Mouse (Mus musculus) embryonic facial prominence, embryonic 14.5 days (tissue): Measurements from ENCODE around the gene Cdc5l. TPM values are rescaled to one million over a fixed set of nuclear protein-coding genes. Genes with fewer than 3 reads are reported as not detected.
"Not testable (repeated sequence)": the region's sequence is repeated elsewhere in the genome, so short reads cannot be mapped to it uniquely, and the experiment has no call there.

ENCODE experiments used
- ATAC-seq: fragments of 200-750 bp; cut with Nextera tagmentation; 2 replicates; pipeline ENCODE4 v1.8.0; 2017; ENCODE audit warnings: low read depth, moderate number of reproducible peaks, moderate TSS enrichment
- DNase-seq: peaks from one replicate; pipeline ENCODE4 v3.0.0-alpha.2; 2015; ENCODE audit warnings: low spot score
- H3K27ac ChIP-seq: fragments of 300-500 bp; sonication (generic); replicated peaks from 2 replicates; pipeline ENCODE4 v1.5.1; 2014; ENCODE audit warnings: low read depth, mild to moderate bottlenecking, low read length, moderate library complexity
- H3K27me3 ChIP-seq: fragments of 300-500 bp; sonication (generic); replicated peaks from 2 replicates; pipeline ENCODE4 v1.6.1; 2014; ENCODE audit warnings: low read length; ENCODE audit not compliant: control insufficient read depth, insufficient read depth
- H3K36me3 ChIP-seq: fragments of 300-500 bp; sonication (generic); 2 replicates; pipeline ENCODE4 v1.6.1; 2014; ENCODE audit warnings: low read length, mixed read lengths; ENCODE audit not compliant: control insufficient read depth, insufficient read depth
- H3K4me1 ChIP-seq: fragments of 300-500 bp; sonication (generic); 2 replicates; pipeline ENCODE4 v1.6.1; 2014; ENCODE audit warnings: antibody characterized with exemption, low read length; ENCODE audit not compliant: control insufficient read depth, insufficient read depth
- H3K4me2 ChIP-seq: fragments of 300-500 bp; sonication (generic); 2 replicates; pipeline ENCODE4 v1.6.1; 2014; ENCODE audit warnings: low read depth, mild to moderate bottlenecking, low read length, moderate library complexity, mixed read lengths
- H3K4me3 ChIP-seq: fragments of 300-500 bp; sonication (generic); 2 replicates; pipeline ENCODE4 v1.5.1; 2014; ENCODE audit warnings: low read depth, mild to moderate bottlenecking, low read length
- H3K9ac ChIP-seq: fragments of 300-500 bp; sonication (generic); 2 replicates; pipeline ENCODE4 v1.6.1; 2014; ENCODE audit warnings: low read depth, mild to moderate bottlenecking, low read length, moderate library complexity, mixed read lengths
- H3K9me3 ChIP-seq: fragments of 300-500 bp; sonication (generic); 2 replicates; pipeline ENCODE4 v1.6.1; 2016; ENCODE audit warnings: low read length; ENCODE audit not compliant: control insufficient read depth
- WGBS: fragments of 180-500 bp; shearing (Covaris S2); extraction: QIAGEN DNeasy Blood & Tissue Kit; methylation state at CpG from one replicate; pipeline ENCODE4 v1.1.7; 2014; 5-methylcytosine and 5-hydroxymethylcytosine counted together
- polyA plus RNA-seq: library from polyadenylated mRNA; unstranded; fragments of >200 nt; fragmentation: Nextera tagmentation; extraction: Ambion mirVana; gene quantifications from 2 replicates; pipeline ENCODE4 v1.2.1, GENCODE M21; 2014

Cdc5l gene
- polyA plus RNA-seq, 1 experiment from 2014 or later = 60.1 TPM

GRCm38 (mm10) chr17:45466701-45467100 is 33.2 kb upstream of the Cdc5l start:
- Histone ChIP-seq H3K27me3 (no peaks in the 10 kb centered on the region), H3K4me1 (no peaks in the 10 kb centered on the region), H3K36me3 (no peaks in the 10 kb centered on the region), H3K4me2 (no peak overlapping the region), H3K9me3 (peaks cover 9% of the 10 kb centered on the region; the same call in 1 of the 2 replicates), H3K27ac (no peak overlapping the region), H3K4me3 (no peak overlapping the region), H3K9ac (no peak overlapping the region)
- 59% methylated on average over 2 of the region's 2 CpGs for WGBS
- no peak for DNase-seq
- no peak for ATAC-seq

GRCm38 (mm10) chr17:45464255-45464654 is 30.7 kb upstream of the Cdc5l start:
- DNase-seq (no peak), ATAC-seq (no peak)
- Histone ChIP-seq H3K4me3 (no peak overlapping the region), H3K9ac (no peak overlapping the region), H3K27ac (no peak overlapping the region), H3K4me1 (no peaks in the 10 kb centered on the region), H3K4me2 (no peak overlapping the region), H3K36me3 (no peaks in the 10 kb centered on the region), H3K27me3 (no peaks in the 10 kb centered on the region), H3K9me3 (peaks cover 9% of the 10 kb centered on the region; the same call in 1 of the 2 replicates)
- 84% methylated on average over 9 of the region's 9 CpGs for WGBS

GRCm38 (mm10) chr17:45462506-45462905 is 29.0 kb upstream of the Cdc5l start:
- WGBS = 87% methylated on average over 4 of the region's 4 CpGs

GRCm38 (mm10) chr17:45459062-45459461 is 25.5 kb upstream of the Cdc5l start:
- 87% methylated on average over 6 of the region's 8 CpGs for WGBS
- DNase-seq (no peak), ATAC-seq (no peak)
- no peak overlapping the region for H3K4me3 ChIP-seq
- no peaks in the 10 kb centered on the region for H3K27me3 ChIP-seq
- H3K4me1 ChIP-seq = no peaks in the 10 kb centered on the region
- H3K4me2 ChIP-seq = no peak overlapping the region
- no peak overlapping the region for H3K9ac ChIP-seq
- H3K9me3 ChIP-seq = no peaks in the 10 kb centered on the region
- H3K36me3 ChIP-seq = no peaks in the 10 kb centered on the region
- no peak overlapping the region for H3K27ac ChIP-seq

More at GRCm38 (mm10) chr17:45462506-45462905, 29.0 kb upstream of the Cdc5l start:
- ATAC-seq = no peak
- H3K4me2 ChIP-seq = no peak overlapping the region
- H3K36me3 ChIP-seq = no peaks in the 10 kb centered on the region
- no peak overlapping the region for H3K9ac ChIP-seq
- peaks cover 5% of the 10 kb centered on the region; the same call in 1 of the 2 replicates for H3K9me3 ChIP-seq
- no peak for DNase-seq
- no peaks in the 10 kb centered on the region for H3K4me1 ChIP-seq
- H3K4me3 ChIP-seq = no peak overlapping the region
- no peak overlapping the region for H3K27ac ChIP-seq
- H3K27me3 ChIP-seq = no peaks in the 10 kb centered on the region

- H3K27me3 ChIP-seq = no peaks in the 10 kb centered on the region
- H3K9me3 ChIP-seq = no peaks in the 10 kb centered on the region
- H3K36me3 ChIP-seq = no peaks in the 10 kb centered on the region
- WGBS = 79% methylated on average over 4 of the region's 4 CpGs
- no peaks in the 10 kb centered on the region for H3K4me1 ChIP-seq
- DNase-seq (no peak), ATAC-seq (no peak)
- no peak overlapping the region for H3K4me3 ChIP-seq
- H3K27ac ChIP-seq = no peak overlapping the region
- H3K9ac ChIP-seq = no peak overlapping the region
- no peak overlapping the region for H3K4me2 ChIP-seq
These were observed 25.0 kb upstream of the Cdc5l start for GRCm38 (mm10) chr17:45458516-45458915.

- no peak for DNase-seq
- no peak overlapping the region for H3K4me3 ChIP-seq
- no peak overlapping the region for H3K9ac ChIP-seq
- H3K36me3 ChIP-seq = no peaks in the 10 kb centered on the region
- H3K27ac ChIP-seq = no peak overlapping the region
- no peaks in the 10 kb centered on the region for H3K27me3 ChIP-seq
- no peaks in the 10 kb centered on the region for H3K4me1 ChIP-seq
- no peak overlapping the region for H3K4me2 ChIP-seq
- H3K9me3 ChIP-seq = no peaks in the 10 kb centered on the region
- ATAC-seq = no peak
- 90% methylated on average over 5 of the region's 5 CpGs for WGBS
These were observed 23.9 kb upstream of the Cdc5l start for GRCm38 (mm10) chr17:45457487-45457886.

- H3K36me3 ChIP-seq = no peaks in the 10 kb centered on the region
- no peaks in the 10 kb centered on the region for H3K4me1 ChIP-seq
- no peak overlapping the region; the same call in 1 of the 2 replicates for H3K27ac ChIP-seq
- H3K9me3 ChIP-seq = no peaks in the 10 kb centered on the region
- H3K4me3 ChIP-seq = no peak overlapping the region
- no peaks in the 10 kb centered on the region for H3K27me3 ChIP-seq
- no peak overlapping the region for H3K4me2 ChIP-seq
- DNase-seq = peak; percentile 6
- 51% methylated on average over 13 of the region's 13 CpGs for WGBS
- ATAC-seq = no peak
- no peak overlapping the region for H3K9ac ChIP-seq
These were observed 23.0 kb upstream of the Cdc5l start for GRCm38 (mm10) chr17:45456260-45457152.

GRCm38 (mm10) chr17:45455783-45456182 is 22.2 kb upstream of the Cdc5l start:
- ATAC-seq, H3K27ac ChIP-seq, H3K9ac ChIP-seq, H3K27me3 ChIP-seq, H3K4me3 ChIP-seq, H3K4me1 ChIP-seq, H3K36me3 ChIP-seq, DNase-seq, H3K4me2 ChIP-seq, H3K9me3 ChIP-seq: not testable (repeated sequence)
- WGBS = 89% methylated on average over 8 of the region's 9 CpGs

- DNase-seq = no peak
- WGBS = 82% methylated on average over 2 of the region's 2 CpGs
- H3K27me3 ChIP-seq = no peaks in the 10 kb centered on the region
These were observed 21.3 kb upstream of the Cdc5l start for GRCm38 (mm10) chr17:45454794-45455193.

More at GRCm38 (mm10) chr17:45454794-45455193, 21.3 kb upstream of the Cdc5l start:
- no peak overlapping the region for H3K9ac ChIP-seq
- no peak overlapping the region for H3K4me2 ChIP-seq
- no peak for ATAC-seq
- no peaks in the 10 kb centered on the region for H3K36me3 ChIP-seq
- no peaks in the 10 kb centered on the region for H3K4me1 ChIP-seq
- H3K9me3 ChIP-seq = no peaks in the 10 kb centered on the region
- H3K27ac ChIP-seq = no peak overlapping the region
- no peak overlapping the region for H3K4me3 ChIP-seq
